Mouse (Mus musculus): ENCODE data around the gene Gm8247. TPM values are rescaled to one million over a fixed set of nuclear protein-coding genes. Genes with fewer than 3 reads are reported as not detected.
"Not testable (repeated sequence)": the region's sequence is repeated elsewhere in the genome, so short reads cannot be mapped to it uniquely, and the experiment has no call there.

Gm8247 gene
- not detected for total RNA-seq (2021)

DNA sequence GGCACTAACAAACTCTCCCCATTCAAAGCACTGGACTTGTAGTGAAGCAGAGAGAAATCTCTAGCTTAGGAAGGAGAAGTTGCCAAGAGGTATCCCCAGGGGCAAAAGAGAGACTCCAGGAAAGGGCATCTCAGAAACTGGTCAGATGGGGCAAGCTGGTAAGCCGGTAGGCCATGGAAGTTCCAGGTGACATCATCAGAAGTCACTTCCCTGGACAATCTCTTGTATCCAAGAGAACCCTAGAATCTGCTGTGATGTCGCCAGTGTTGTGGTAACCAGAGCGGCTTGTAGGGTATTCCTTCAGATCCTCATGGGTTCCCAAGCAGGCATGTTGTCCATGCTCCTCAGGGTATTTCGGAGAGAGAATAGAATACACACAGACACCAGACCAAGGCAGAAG, at the start of gene Gm8247:
Gm8247 (plus strand) TSS at position 301 of the 400 bp plus-strand sequence.
- DNase-seq (ENCODE audit: extremely low spot score in 1 of 2, low spot score in 1 of 2), result not testable (repeated sequence)

DNA sequence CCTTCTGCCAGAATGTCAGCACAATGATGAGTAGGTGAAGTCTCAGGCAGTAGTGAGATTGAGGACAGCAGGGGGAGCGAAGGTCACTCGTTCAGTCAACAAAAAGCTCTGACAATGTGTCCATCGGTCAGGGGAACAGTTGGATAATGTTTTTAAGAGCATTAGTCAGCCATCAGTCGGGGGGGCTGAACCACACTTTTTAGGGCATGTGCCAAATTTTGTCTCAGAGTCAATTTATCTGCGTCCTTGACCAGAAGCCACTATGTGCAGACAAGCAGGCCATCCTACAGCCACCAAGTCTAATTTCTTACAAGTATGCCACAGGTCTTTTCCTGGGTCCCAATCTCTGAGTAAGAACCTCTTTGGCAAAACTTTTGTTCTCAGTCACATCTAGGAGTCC, 35.0 kb upstream of the Gm8247 start:
- DNase-seq (ENCODE audit: extremely low spot score in 1 of 2, low spot score in 1 of 2), result not testable (repeated sequence)

DNA sequence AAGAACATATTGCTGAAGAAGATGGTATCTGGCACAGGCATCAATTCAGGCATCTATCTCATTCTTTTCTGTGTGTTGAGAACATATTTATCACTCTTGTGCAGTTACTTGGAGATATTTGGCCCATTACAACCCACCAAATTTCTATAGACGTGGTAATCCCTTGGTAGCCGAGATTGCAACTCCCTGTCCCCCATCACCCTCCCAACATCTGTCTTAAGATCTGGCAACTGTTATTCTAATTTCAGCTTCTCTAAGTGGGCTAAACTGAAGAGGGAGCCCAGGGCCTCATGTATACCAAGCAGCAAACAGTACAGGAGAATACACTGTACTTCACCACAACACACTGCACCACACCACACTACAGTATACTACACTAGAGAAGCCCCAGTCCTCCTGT, 8.8 kb downstream of the Gm8247 start:
- DNase-seq (ENCODE audit: extremely low spot score in 1 of 2, low spot score in 1 of 2), result not testable (repeated sequence)

DNA sequence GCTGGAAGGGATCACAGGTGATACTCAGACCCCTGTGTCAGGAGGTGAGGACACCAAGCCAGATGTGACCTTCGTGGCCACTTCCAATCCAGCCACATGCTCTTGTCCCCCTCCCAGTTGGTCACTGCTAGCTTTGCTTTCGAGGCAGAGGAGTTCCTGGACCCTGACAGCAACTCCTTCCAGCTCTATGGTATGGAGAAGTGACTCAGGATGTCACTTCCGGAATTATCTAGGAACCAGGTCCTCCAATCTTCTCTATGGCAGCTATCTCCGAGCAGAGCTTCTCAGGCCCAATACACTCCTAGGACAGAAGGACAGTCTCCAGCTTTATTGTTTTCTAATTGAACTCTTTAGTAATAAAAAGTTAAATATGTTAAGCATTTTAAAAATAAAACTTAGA, 44.8 kb downstream of the Gm8247 start, which contains the start of gene Gm5624:
Gm5624 (minus strand) TSS at position 202 of the 400 bp plus-strand sequence.
- not testable (repeated sequence) for DNase-seq (ENCODE audit: extremely low spot score in 1 of 2, low spot score in 1 of 2)

Other genes with a start within 250 kb of the Gm8247 start
- not detected for gene Gm5930, start 244.6 kb upstream of the Gm8247 start, total RNA-seq (2021)
- gene Gm8229, start 217.8 kb upstream of the Gm8247 start, total RNA-seq (2021), result not detected
- not detected for gene Gm3371, start 172.5 kb upstream of the Gm8247 start, total RNA-seq (2021)
- not detected for gene Gm8232, start 149.5 kb upstream of the Gm8247 start, total RNA-seq (2021)
- gene BC061237, start 90.7 kb upstream of the Gm8247 start, total RNA-seq (2021), result not detected
- gene Gm17093, start 64.9 kb upstream of the Gm8247 start, total RNA-seq (2021), result not detected
- gene Gm5624, start 44.8 kb downstream of the Gm8247 start, total RNA-seq (2021), result not detected
- not detected for gene Gm8257, start 123.3 kb downstream of the Gm8247 start, total RNA-seq (2021)
- gene Gm8267, start 167.2 kb downstream of the Gm8247 start, total RNA-seq (2021), result not detected

Data from layer of hippocampus, postnatal 25 days (tissue).